Comparison of ENCODE assay signal across 9 mouse cellular contexts in genomic region chr3:121723968-121724524, GRCm38 (mm10). TPM values are rescaled to one million over a fixed set of nuclear protein-coding genes. Genes with fewer than 3 reads are reported as not detected.
DNase-seq lines count a peak whose midpoint lies in the region; ATAC-seq and TF ChIP-seq lines count a peak whose summit lies in the region.
"Had no signal": no experiment of that assay in that cellular context is flagged by ENCODE, and none has a peak within 500 bp of the region (broad histone marks: within the 10 kb centered on the region; RNA-seq: fewer than 3 reads in every experiment).

No protein-coding gene starts in this region.

- H3K9me3 ChIP-seq in hindbrain, embryonic 16.5 days (ENCODE audit: control insufficient read depth, low read length), result no peaks in the 10 kb centered on the region
- no peaks in the 10 kb centered on the region for H3K9me3 ChIP-seq in neural tube, embryonic 12.5 days

- intact Hi-C loops in left cerebral cortex, adult 2 months (cut with DNase I), result loop anchor here (1.0 to 10.0 kb wide), 2 partner anchors 88 to 419 kb away; no protein-coding TSS in a partner anchor

- peak overlapping the region; percentile 88 for H3K27ac ChIP-seq in left cerebral cortex, adult 2 months
- peak overlapping the region; percentile 11 for H3K27ac ChIP-seq in cortical plate, adult 2 months (ENCODE audit: insufficient read depth, low read length)
- H3K27ac ChIP-seq in hindbrain, embryonic 16.5 days (ENCODE audit: low read depth, low read length), result peak overlapping the region; percentile 83
- no peak overlapping the region for H3K27ac ChIP-seq in neural tube, embryonic 12.5 days

- no peak for TF ChIP-seq CTCF in left cerebral cortex, adult 2 months (IDR thresholded peaks at IDR 0.05)
- no peak for TF ChIP-seq CTCF in cortical plate, adult 2 months (IDR thresholded peaks at IDR 0.05; ENCODE audit: extremely low read depth, insufficient read depth, low read length)

- H3K4me3 ChIP-seq in left cerebral cortex, adult 2 months, result peak overlapping the region; percentile 79
- peak overlapping the region; percentile 72 for H3K4me3 ChIP-seq in cortical plate, adult 2 months (ENCODE audit: insufficient read depth, low read length)
- peak overlapping the region; percentile 71 for H3K4me3 ChIP-seq in hindbrain, embryonic 16.5 days (ENCODE audit: low read length)
- peak overlapping the region; percentile 56 for H3K4me3 ChIP-seq in neural tube, embryonic 12.5 days

- ATAC-seq in hindbrain, embryonic 16.5 days, result peak; percentile 51; the same call in 1 of the 2 replicates
- ATAC-seq in neural tube, embryonic 12.5 days (ENCODE audit: low FRiP score, low read depth), result no peak; the same call in 1 of the 2 replicates

- peak overlapping the region; percentile 78 for H3K9ac ChIP-seq in hindbrain, embryonic 16.5 days (ENCODE audit: low read depth, low read length)
- H3K9ac ChIP-seq in neural tube, embryonic 12.5 days, result peak overlapping the region; percentile 67

- H3K4me2 ChIP-seq in hindbrain, embryonic 16.5 days (ENCODE audit: low read length), result peak overlapping the region; percentile 79
- peak overlapping the region; percentile 86 for H3K4me2 ChIP-seq in neural tube, embryonic 12.5 days (replicated peaks)

- 0 out of 2 replicates have a peak, but pooled peaks have one; percentile 11 for TF ChIP-seq POLR2A in cortical plate, adult 2 months (IDR thresholded peaks at IDR 0.05; ENCODE audit: extremely low read depth, insufficient read depth, low read length)

- 4% methylated on average over 20 of the region's 20 CpGs for WGBS in hindbrain, embryonic 16.5 days
- WGBS in neural tube, embryonic 12.5 days, result 5% methylated on average over 20 of the region's 20 CpGs

- peak in 1 of 2 experiments; percentile 39 for DNase-seq in left cerebral cortex, adult 2 months (ENCODE audit: extremely low spot score in 1 of 2, low spot score in 2 of 2)
- DNase-seq in left cerebral cortex, adult 9 months (ENCODE audit: low spot score in 2 of 2), result no peak
- no peak for DNase-seq in adipocyte (ENCODE audit: low spot score)
- DNase-seq in layer of hippocampus, adult 9-11 months, result no peak
- DNase-seq in ovary, postnatal 10 days (ENCODE audit: low spot score), result no peak

- H3K36me3 ChIP-seq in hindbrain, embryonic 16.5 days (ENCODE audit: control insufficient read depth, insufficient read depth, low read length), result no peaks in the 10 kb centered on the region
- H3K36me3 ChIP-seq in neural tube, embryonic 12.5 days, result no peaks in the 10 kb centered on the region

- 0 out of 2 replicates have a peak, but pooled peaks cover 1% of the 10 kb centered on the region for H3K4me1 ChIP-seq in cortical plate, adult 2 months (ENCODE audit: control insufficient read depth, insufficient read depth, low read length)
- peaks cover 8% of the 10 kb centered on the region for H3K4me1 ChIP-seq in hindbrain, embryonic 16.5 days (ENCODE audit: control insufficient read depth, insufficient read depth, low read depth, low read length)
- H3K4me1 ChIP-seq in neural tube, embryonic 12.5 days, result peaks cover 22% of the 10 kb centered on the region

- no peaks in the 10 kb centered on the region for H3K27me3 ChIP-seq in hindbrain, embryonic 16.5 days (replicated peaks; ENCODE audit: control insufficient read depth, insufficient read depth, low read length)
- peaks cover 3% of the 10 kb centered on the region; the same call in 1 of the 2 replicates for H3K27me3 ChIP-seq in neural tube, embryonic 12.5 days (replicated peaks)

RNA-seq across cellular contexts. Expression of gene F3, which starts 0.7 kb away (rescaled TPM):
- 10 to 100 TPM; 49.4 to 61.8 TPM for total RNA-seq in left cerebral cortex, adult 2 months (2021)
- 76.7 and 88.6 TPM in 2 replicates for polyA plus RNA-seq in cortical plate, adult 2 months (2012; rRNA removed)
- 11.4 and 11.6 TPM in 2 replicates for polyA plus RNA-seq in hindbrain, embryonic 16.5 days (2015; fragmentation: Nextera tagmentation; extraction: Ambion mirVana)
- 6.9 and 7.0 TPM in 2 replicates for polyA plus RNA-seq in neural tube, embryonic 12.5 days (2016; fragmentation: Nextera tagmentation; extraction: Ambion mirVana)
- total RNA-seq: megakaryocyte-erythroid progenitor cell, adult 5-6 weeks had no signal

RNA-seq across cellular contexts. Expression of gene 4930432M17Rik, which starts 53.5 kb away (rescaled TPM):
- total RNA-seq in left cerebral cortex, adult 2 months (2021), result not detected
- not detected in 2 replicates for polyA plus RNA-seq in cortical plate, adult 2 months (2012; rRNA removed)
- polyA plus RNA-seq in hindbrain, embryonic 16.5 days (2015; fragmentation: Nextera tagmentation; extraction: Ambion mirVana), result not detected in 2 replicates
- not detected in 2 replicates for polyA plus RNA-seq in neural tube, embryonic 12.5 days (2016; fragmentation: Nextera tagmentation; extraction: Ambion mirVana)
- total RNA-seq: megakaryocyte-erythroid progenitor cell, adult 5-6 weeks had no signal
